Mouse (Mus musculus) midbrain, embryonic 13.5 days (tissue): ENCODE results near the gene Gm17545. TPM values are rescaled to one million over a fixed set of nuclear protein-coding genes. Genes with fewer than 3 reads are reported as not detected.

ENCODE experiments used
- ATAC-seq: fragments of 200-750 bp; cut with Nextera tagmentation; 2 replicates; pipeline ENCODE4 v1.8.0; 2017; ENCODE audit warnings: mild to moderate bottlenecking, moderate TSS enrichment, moderate library complexity
- H3K27ac ChIP-seq: fragments of 300-500 bp; sonication (generic); 2 replicates; pipeline ENCODE4 v1.5.1; 2015; ENCODE audit warnings: inconsistent platforms, mild to moderate bottlenecking, moderate library complexity
- H3K27me3 ChIP-seq: fragments of 300-500 bp; sonication (generic); 2 replicates; pipeline ENCODE4 v1.6.1; 2015; ENCODE audit warnings: mild to moderate bottlenecking, inconsistent platforms
- H3K36me3 ChIP-seq: fragments of 300-500 bp; sonication (generic); 2 replicates; pipeline ENCODE4 v1.6.1; 2015; ENCODE audit warnings: mild to moderate bottlenecking, inconsistent platforms
- H3K4me1 ChIP-seq: fragments of 300-500 bp; sonication (generic); replicated peaks from 2 replicates; pipeline ENCODE4 v1.6.1; 2015; ENCODE audit warnings: inconsistent platforms
- H3K4me2 ChIP-seq: fragments of 300-500 bp; sonication (generic); replicated peaks from 2 replicates; pipeline ENCODE4 v1.6.1; 2015; ENCODE audit warnings: moderate library complexity, mild to moderate bottlenecking, inconsistent platforms
- H3K4me3 ChIP-seq: fragments of 300-500 bp; sonication (generic); replicated peaks from 2 replicates; pipeline ENCODE4 v1.5.1; 2015; ENCODE audit warnings: mild to moderate bottlenecking, inconsistent platforms
- H3K9ac ChIP-seq: fragments of 300-500 bp; sonication (generic); replicated peaks from 2 replicates; pipeline ENCODE4 v1.6.1; 2015; ENCODE audit warnings: mild to moderate bottlenecking, inconsistent platforms
- H3K9me3 ChIP-seq: fragments of 300-500 bp; sonication (generic); 2 replicates; pipeline ENCODE4 v1.6.1; 2016; ENCODE audit warnings: mild to moderate bottlenecking, inconsistent platforms
- WGBS: fragments of 180-500 bp; shearing (Covaris S2); methylation state at CpG from one replicate; pipeline ENCODE4 v1.1.7; 2015; 5-methylcytosine and 5-hydroxymethylcytosine counted together
- polyA plus RNA-seq: library from polyadenylated mRNA; unstranded; fragments of >200 nt; fragmentation: Nextera tagmentation; extraction: Ambion mirVana; gene quantifications from 2 replicates; pipeline ENCODE4 v1.2.1, GENCODE M21; 2015

Gm17545 gene
- polyA plus RNA-seq, 1 experiment from 2014 or later: not detected

GRCm38 (mm10) chr9:22447213-22447612 is 6.9 kb upstream of the Gm17545 start:
- H3K9me3 ChIP-seq: no peaks in the 10 kb centered on the region
- 96% methylated on average over 5 of the region's 5 CpGs for WGBS
- H3K27me3 ChIP-seq: no peaks in the 10 kb centered on the region
- no peak overlapping the region for H3K9ac ChIP-seq
- peaks cover 60% of the 10 kb centered on the region for H3K36me3 ChIP-seq
- no peak overlapping the region for H3K4me2 ChIP-seq
- H3K27ac ChIP-seq: no peak overlapping the region
- H3K4me1 ChIP-seq: no peaks in the 10 kb centered on the region
- H3K4me3 ChIP-seq: no peak overlapping the region
- ATAC-seq: no peak

- WGBS: 83% methylated on average over 13 of the region's 13 CpGs
- H3K36me3 ChIP-seq: peaks cover 69% of the 10 kb centered on the region
- H3K27ac ChIP-seq: no peak overlapping the region
- no peak overlapping the region for H3K4me3 ChIP-seq
- no peak overlapping the region for H3K4me2 ChIP-seq
- H3K27me3 ChIP-seq: no peaks in the 10 kb centered on the region
- H3K9me3 ChIP-seq: no peaks in the 10 kb centered on the region
- H3K9ac ChIP-seq: no peak overlapping the region
- ATAC-seq: no peak
- H3K4me1 ChIP-seq: no peaks in the 10 kb centered on the region
These were observed 5.7 kb upstream of the Gm17545 start for GRCm38 (mm10) chr9:22448420-22448819.

GRCm38 (mm10) chr9:22449209-22449608 is 4.9 kb upstream of the Gm17545 start:
- Histone ChIP-seq H3K9ac (no peak overlapping the region), H3K4me3 (no peak overlapping the region), H3K27ac (no peak overlapping the region), H3K36me3 (peaks cover 76% of the 10 kb centered on the region), H3K4me1 (no peaks in the 10 kb centered on the region), H3K4me2 (no peak overlapping the region), H3K27me3 (no peaks in the 10 kb centered on the region), H3K9me3 (no peaks in the 10 kb centered on the region)
- 95% methylated on average over 6 of the region's 6 CpGs for WGBS
- no peak for ATAC-seq

- Histone ChIP-seq H3K4me1 (no peaks in the 10 kb centered on the region), H3K27ac (no peak overlapping the region), H3K9me3 (no peaks in the 10 kb centered on the region), H3K4me2 (no peak overlapping the region), H3K27me3 (no peaks in the 10 kb centered on the region), H3K4me3 (no peak overlapping the region), H3K9ac (no peak overlapping the region), H3K36me3 (peaks cover 97% of the 10 kb centered on the region)
- WGBS: 91% methylated on average over 10 of the region's 10 CpGs
- ATAC-seq: no peak
These were observed 1.4 kb upstream of the Gm17545 start for GRCm38 (mm10) chr9:22452697-22453096.

GRCm38 (mm10) chr9:22453501-22453924 is 577 bp upstream of the Gm17545 start:
- Histone ChIP-seq H3K36me3 (peaks cover 90% of the 10 kb centered on the region), H3K27me3 (no peaks in the 10 kb centered on the region), H3K9me3 (no peaks in the 10 kb centered on the region), H3K4me3 (no peak overlapping the region), H3K27ac (no peak overlapping the region), H3K9ac (no peak overlapping the region), H3K4me2 (no peak overlapping the region), H3K4me1 (no peaks in the 10 kb centered on the region)
- ATAC-seq: no peak
- WGBS: 97% methylated on average over 10 of the region's 10 CpGs

GRCm38 (mm10) chr9:22455041-22455440 is 951 bp downstream of the Gm17545 start:
- H3K27me3 ChIP-seq: no peaks in the 10 kb centered on the region
- ATAC-seq: no peak
- no peak overlapping the region for H3K4me2 ChIP-seq
- no peak overlapping the region for H3K27ac ChIP-seq
- H3K9ac ChIP-seq: no peak overlapping the region
- no peak overlapping the region for H3K4me3 ChIP-seq
- no peaks in the 10 kb centered on the region for H3K9me3 ChIP-seq
- H3K4me1 ChIP-seq: no peaks in the 10 kb centered on the region
- peaks cover 75% of the 10 kb centered on the region for H3K36me3 ChIP-seq

- Histone ChIP-seq H3K27me3 (no peaks in the 10 kb centered on the region), H3K27ac (no peak overlapping the region), H3K36me3 (peaks cover 64% of the 10 kb centered on the region), H3K4me2 (no peak overlapping the region), H3K4me1 (no peaks in the 10 kb centered on the region), H3K9ac (no peak overlapping the region), H3K4me3 (no peak overlapping the region), H3K9me3 (no peaks in the 10 kb centered on the region)
- 93% methylated on average over 11 of the region's 11 CpGs for WGBS
- ATAC-seq: no peak
These were observed 3.2 kb downstream of the Gm17545 start for GRCm38 (mm10) chr9:22457142-22457835.

- peaks cover 29% of the 10 kb centered on the region for H3K36me3 ChIP-seq
These were observed 7.9 kb downstream of the Gm17545 start for GRCm38 (mm10) chr9:22461946-22462345.

GRCm38 (mm10) chr9:22466212-22466611 is 12.1 kb downstream of the Gm17545 start:
- 98% methylated on average over 5 of the region's 5 CpGs for WGBS
- no peaks in the 10 kb centered on the region for H3K9me3 ChIP-seq
- peaks cover 15% of the 10 kb centered on the region for H3K36me3 ChIP-seq
- H3K4me1 ChIP-seq: peaks cover 4% of the 10 kb centered on the region
- H3K4me3 ChIP-seq: no peak overlapping the region
- ATAC-seq: no peak
- H3K9ac ChIP-seq: no peak overlapping the region
- H3K27me3 ChIP-seq: no peaks in the 10 kb centered on the region
- no peak overlapping the region for H3K4me2 ChIP-seq
- H3K27ac ChIP-seq: no peak overlapping the region

More at GRCm38 (mm10) chr9:22461946-22462345, 7.9 kb downstream of the Gm17545 start:
- Histone ChIP-seq H3K4me2 (no peak overlapping the region), H3K9me3 (no peaks in the 10 kb centered on the region), H3K27me3 (no peaks in the 10 kb centered on the region), H3K27ac (no peak overlapping the region), H3K4me1 (peaks cover under 1% of the 10 kb centered on the region), H3K9ac (no peak overlapping the region), H3K4me3 (no peak overlapping the region)
- no peak for ATAC-seq
- WGBS: 93% methylated on average over 3 of the region's 3 CpGs

- Histone ChIP-seq H3K4me3 (peak overlapping the region; percentile 78), H3K4me1 (peaks cover 4% of the 10 kb centered on the region), H3K27me3 (no peaks in the 10 kb centered on the region), H3K36me3 (peaks cover 10% of the 10 kb centered on the region), H3K27ac (peak overlapping the region; percentile 93), H3K9ac (peak overlapping the region; percentile 90), H3K9me3 (no peaks in the 10 kb centered on the region), H3K4me2 (peak overlapping the region; percentile 60)
- peak; percentile 78 for ATAC-seq
- WGBS: under 1% methylated on average over 67 of the region's 73 CpGs
These were observed 13.5 kb downstream of the Gm17545 start for GRCm38 (mm10) chr9:22467371-22468169.

GRCm38 (mm10) chr9:22468170-22468898 is 14.2 kb downstream of the Gm17545 start:
- Histone ChIP-seq H3K27me3 (no peaks in the 10 kb centered on the region), H3K9ac (peak overlapping the region; percentile 90), H3K4me1 (peaks cover 4% of the 10 kb centered on the region), H3K9me3 (no peaks in the 10 kb centered on the region), H3K36me3 (peaks cover 6% of the 10 kb centered on the region), H3K4me3 (peak overlapping the region; percentile 78), H3K27ac (peak overlapping the region; percentile 93), H3K4me2 (peak overlapping the region; percentile 60)
- WGBS: 3% methylated on average over 43 of the region's 43 CpGs
- ATAC-seq: peak; percentile 90

GRCm38 (mm10) chr9:22468899-22469259 is 14.8 kb downstream of the Gm17545 start:
- Histone ChIP-seq H3K4me3 (no peak overlapping the region), H3K27ac (no peak overlapping the region), H3K4me2 (no peak overlapping the region), H3K36me3 (peaks cover 5% of the 10 kb centered on the region), H3K4me1 (peaks cover 4% of the 10 kb centered on the region), H3K27me3 (no peaks in the 10 kb centered on the region), H3K9ac (no peak overlapping the region), H3K9me3 (no peaks in the 10 kb centered on the region)
- ATAC-seq: no peak
- WGBS: 77% methylated on average over 8 of the region's 8 CpGs
